Mouse (Mus musculus) heart, adult 2 months (tissue): ENCODE measurements around the gene Ropn1l. TPM values are rescaled to one million over a fixed set of nuclear protein-coding genes. Genes with fewer than 3 reads are reported as not detected.

Source experiments
- DNase-seq, 2 experiments: peaks; one replicate each; pipeline ENCODE4 v3.0.0; 2021
- H3K27ac ChIP-seq: fragments of 200-600 bp; 2 replicates; pipeline ENCODE4 v1.8.1; 2022
- H3K27me3 ChIP-seq: fragments of 200-500 bp; 2 replicates; pipeline ENCODE4 v1.6.1; 2012; ENCODE audit warnings: mild to moderate bottlenecking, low read length, inconsistent platforms, mixed read lengths; ENCODE audit not compliant: control insufficient read depth, insufficient read depth
- H3K36me3 ChIP-seq: fragments of 200-500 bp; 2 replicates; pipeline ENCODE4 v1.6.1; 2012; ENCODE audit warnings: low read length, inconsistent platforms; ENCODE audit not compliant: control insufficient read depth, insufficient read depth
- H3K4me1 ChIP-seq: fragments of 200-500 bp; 2 replicates; pipeline ENCODE4 v1.6.1; 2011; ENCODE audit warnings: low read length; ENCODE audit not compliant: control insufficient read depth, insufficient read depth
- H3K4me3 ChIP-seq: fragments of 200-600 bp; 2 replicates; pipeline ENCODE4 v1.8.1; 2022
- H3K79me2 ChIP-seq: fragments of 200-500 bp; replicated peaks from 2 replicates; pipeline ENCODE4 v1.6.1; 2012; ENCODE audit warnings: mild to moderate bottlenecking, inconsistent platforms, low read length, moderate library complexity, mixed read lengths; ENCODE audit not compliant: control insufficient read depth, insufficient read depth
- H3K9ac ChIP-seq: fragments of 200-500 bp; 2 replicates; pipeline ENCODE4 v1.6.1; 2012; ENCODE audit warnings: low read depth, mild to moderate bottlenecking, control low read depth, inconsistent platforms, low read length, mixed read lengths
- CTCF ChIP-seq: fragments of 200-600 bp; IDR thresholded peaks from 2 replicates; pipeline ENCODE4 v1.8.1; 2022; ENCODE audit warnings: antibody characterized with exemption, mild to moderate bottlenecking, moderate library complexity
- EP300 ChIP-seq: fragments of 200-500 bp; IDR thresholded peaks from 2 replicates; pipeline ENCODE4 v1.6.1; 2011; ENCODE audit warnings: low read depth, low read length, control low read depth; ENCODE audit not compliant: insufficient read depth
- POLR2A ChIP-seq: fragments of 200-500 bp; IDR thresholded peaks from 2 replicates; pipeline ENCODE4 v1.6.1; 2011; ENCODE audit warnings: mild to moderate bottlenecking, low read depth, low read length, control low read depth; ENCODE audit not compliant: insufficient read depth
- WGBS: fragments of 180-500 bp; shearing (Covaris S2); methylation state at CpG from one replicate; pipeline ENCODE4 v1.1.7; 2018; 5-methylcytosine and 5-hydroxymethylcytosine counted together
- intact Hi-C: fragments of 180-260 bp; cut with DNase I; formaldehyde crosslinking; loops from one replicate; pipeline ENCODE4 v1.15.1; 2025
- polyA plus RNA-seq: library from polyadenylated mRNA; depleted of rRNA; stranded (reverse); fragments of >200 nt; gene quantifications from 2 replicates; pipeline ENCODE4 v1.2.3, GENCODE M21; 2012
- total RNA-seq, 2 experiments: library from RNA; stranded (reverse); gene quantifications; 2 replicates each; pipeline ENCODE4 v1.2.3; 2021

Ropn1l gene
- total and polyA plus RNA-seq, 3 experiments: 0.86 TPM; not detected in 2

DNA sequence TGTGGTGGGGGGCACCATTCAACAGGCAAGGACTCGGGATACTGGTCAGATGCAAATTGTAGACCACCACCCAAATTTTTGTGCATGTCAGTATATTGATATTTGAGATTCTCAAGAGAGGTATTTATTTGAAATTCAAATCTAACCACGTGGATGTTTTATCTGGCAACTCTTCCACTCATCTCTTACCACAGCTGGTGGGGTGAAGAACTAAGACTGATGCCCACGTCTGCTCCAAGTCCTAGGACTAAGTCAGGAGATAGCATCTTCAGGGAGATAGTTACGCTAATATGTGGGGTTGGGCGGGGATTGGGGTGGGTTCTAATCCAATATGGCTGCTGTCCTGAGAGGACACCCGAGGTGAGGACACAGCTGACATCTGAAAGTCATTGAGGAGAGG is 41.1 kb downstream of the Ropn1l start:
- no peaks in the 10 kb centered on the region for H3K79me2 ChIP-seq
- TF ChIP-seq POLR2A (no peak), CTCF (no peak), EP300 (no peak)
- no peak for DNase-seq
- peaks cover 4% of the 10 kb centered on the region for H3K4me1 ChIP-seq
- H3K9ac ChIP-seq: no peak overlapping the region
- H3K27ac ChIP-seq: peak overlapping the region; percentile 54
- intact Hi-C loops: loop anchor here (2.0 kb wide), 1 partner anchor 68 kb away; no protein-coding TSS in a partner anchor
- no peak overlapping the region for H3K4me3 ChIP-seq
- WGBS: 82% methylated on average over 6 of the region's 6 CpGs
- no peaks in the 10 kb centered on the region for H3K27me3 ChIP-seq
- no peaks in the 10 kb centered on the region for H3K36me3 ChIP-seq

GRCm38 (mm10) chr15:31407490-31407889 is 46.0 kb downstream of the Ropn1l start:
- Histone ChIP-seq H3K4me3 (no peak overlapping the region), H3K79me2 (no peaks in the 10 kb centered on the region), H3K36me3 (no peaks in the 10 kb centered on the region), H3K27me3 (no peaks in the 10 kb centered on the region), H3K4me1 (no peaks in the 10 kb centered on the region; the same call in 1 of the 2 replicates), H3K9ac (no peak overlapping the region), H3K27ac (no peak overlapping the region)
- 64% methylated on average over 4 of the region's 4 CpGs for WGBS
- DNase-seq: no peak
- intact Hi-C loops: no loop called here
- TF ChIP-seq CTCF (no peak), POLR2A (no peak), EP300 (no peak)

- WGBS: 87% methylated on average over 5 of the region's 5 CpGs
- TF ChIP-seq CTCF (no peak), EP300 (no peak), POLR2A (no peak)
- Histone ChIP-seq H3K4me3 (no peak overlapping the region), H3K27me3 (no peaks in the 10 kb centered on the region), H3K27ac (no peak overlapping the region), H3K4me1 (no peaks in the 10 kb centered on the region; the same call in 1 of the 2 replicates), H3K9ac (no peak overlapping the region), H3K79me2 (no peaks in the 10 kb centered on the region), H3K36me3 (no peaks in the 10 kb centered on the region)
- no peak for DNase-seq
- intact Hi-C loops: no loop called here
Measured at GRCm38 (mm10) chr15:31406881-31407280, 46.7 kb downstream of the Ropn1l start.

DNA sequence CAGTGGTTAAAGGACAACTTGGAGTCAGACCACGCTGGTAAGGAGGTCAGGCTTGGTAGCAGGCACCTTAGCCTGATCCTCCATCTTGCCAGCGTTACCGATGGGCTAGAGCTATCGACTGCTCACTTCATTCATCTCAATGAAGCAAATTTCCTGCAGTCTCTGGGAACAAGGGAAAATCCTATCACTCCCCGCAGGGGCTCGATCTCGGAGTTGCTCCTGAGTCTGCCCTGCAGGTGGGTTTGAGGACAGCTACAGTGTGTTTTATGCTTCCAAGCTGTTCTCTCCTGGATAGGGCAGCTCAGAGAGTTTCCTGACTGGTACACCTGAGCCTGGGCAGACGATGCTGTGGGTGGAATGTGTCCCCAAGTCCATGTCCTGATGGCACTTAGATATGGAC is 49.2 kb downstream of the Ropn1l start:
- Histone ChIP-seq H3K27ac (no peak overlapping the region), H3K27me3 (no peaks in the 10 kb centered on the region), H3K9ac (no peak overlapping the region), H3K36me3 (no peaks in the 10 kb centered on the region), H3K79me2 (no peaks in the 10 kb centered on the region), H3K4me3 (no peak overlapping the region), H3K4me1 (no peaks in the 10 kb centered on the region)
- WGBS: 86% methylated on average over 8 of the region's 8 CpGs
- DNase-seq: no peak
- intact Hi-C loops: no loop called here
- no peak for TF ChIP-seq POLR2A
- no peak for TF ChIP-seq CTCF
- TF ChIP-seq EP300: no peak

DNA sequence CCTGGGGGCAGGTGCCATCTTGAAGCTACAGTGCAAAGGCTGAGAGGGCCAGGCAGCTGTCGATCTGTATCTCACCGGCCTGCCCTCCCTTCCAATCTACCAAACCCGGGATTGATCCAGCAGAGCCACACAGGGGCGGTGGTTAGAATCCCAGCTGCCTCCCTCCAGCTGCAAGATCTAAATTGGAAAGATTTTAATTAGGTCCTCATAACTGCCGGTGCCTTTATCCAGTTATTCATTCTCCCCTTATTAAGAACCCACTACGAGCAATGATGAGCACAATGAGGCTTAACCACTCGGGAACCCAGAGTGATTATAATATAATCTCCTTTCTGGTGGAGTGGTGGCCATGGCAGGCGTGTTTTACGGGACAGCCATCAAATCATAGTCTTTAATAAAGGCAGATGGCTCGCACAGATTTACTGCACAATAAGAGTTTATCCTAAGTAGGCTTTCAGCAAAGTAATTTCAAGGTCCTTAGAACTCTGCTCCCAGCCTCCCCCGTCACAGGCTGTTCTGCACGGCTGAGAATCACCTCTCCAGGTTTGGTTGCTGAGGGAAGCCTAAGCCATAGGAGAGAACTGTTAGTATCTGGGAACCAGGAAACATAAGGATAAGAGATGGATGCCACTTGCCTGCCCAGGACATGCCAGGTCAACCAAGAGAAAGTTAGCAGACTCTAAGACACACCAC is 51.2 kb downstream of the Ropn1l start:
- Histone ChIP-seq H3K4me1 (no peaks in the 10 kb centered on the region), H3K9ac (no peak overlapping the region), H3K79me2 (no peaks in the 10 kb centered on the region), H3K27ac (no peak overlapping the region), H3K27me3 (no peaks in the 10 kb centered on the region), H3K36me3 (no peaks in the 10 kb centered on the region), H3K4me3 (no peak overlapping the region)
- WGBS: 88% methylated on average over 12 of the region's 12 CpGs
- DNase-seq: no peak
- intact Hi-C loops: no loop called here
- no peak for TF ChIP-seq POLR2A
- no peak for TF ChIP-seq CTCF
- no peak for TF ChIP-seq EP300

- no peak overlapping the region for H3K9ac ChIP-seq
- no peak overlapping the region for H3K27ac ChIP-seq
- TF ChIP-seq CTCF (no peak), POLR2A (no peak), EP300 (no peak)
- no peak overlapping the region for H3K4me3 ChIP-seq
- H3K27me3 ChIP-seq: no peaks in the 10 kb centered on the region
- H3K4me1 ChIP-seq: no peaks in the 10 kb centered on the region
- no peaks in the 10 kb centered on the region for H3K79me2 ChIP-seq
- WGBS: 64% methylated on average over 3 of the region's 3 CpGs
- no peak for DNase-seq
- intact Hi-C loops: no loop called here
- H3K36me3 ChIP-seq: no peaks in the 10 kb centered on the region
Measured at GRCm38 (mm10) chr15:31400974-31401373, 52.6 kb downstream of the Ropn1l start.
